Mouse (Mus musculus) cerebellum, postnatal 10 days (tissue): Measurements from ENCODE around the gene Rae1.

ENCODE experiments used
- DNase-seq, 2 experiments: peaks; one replicate each; pipeline ENCODE4 v3.0.0; 2021; ENCODE audit warnings: mixed read lengths in 2 of 2

Rae1 gene

DNA sequence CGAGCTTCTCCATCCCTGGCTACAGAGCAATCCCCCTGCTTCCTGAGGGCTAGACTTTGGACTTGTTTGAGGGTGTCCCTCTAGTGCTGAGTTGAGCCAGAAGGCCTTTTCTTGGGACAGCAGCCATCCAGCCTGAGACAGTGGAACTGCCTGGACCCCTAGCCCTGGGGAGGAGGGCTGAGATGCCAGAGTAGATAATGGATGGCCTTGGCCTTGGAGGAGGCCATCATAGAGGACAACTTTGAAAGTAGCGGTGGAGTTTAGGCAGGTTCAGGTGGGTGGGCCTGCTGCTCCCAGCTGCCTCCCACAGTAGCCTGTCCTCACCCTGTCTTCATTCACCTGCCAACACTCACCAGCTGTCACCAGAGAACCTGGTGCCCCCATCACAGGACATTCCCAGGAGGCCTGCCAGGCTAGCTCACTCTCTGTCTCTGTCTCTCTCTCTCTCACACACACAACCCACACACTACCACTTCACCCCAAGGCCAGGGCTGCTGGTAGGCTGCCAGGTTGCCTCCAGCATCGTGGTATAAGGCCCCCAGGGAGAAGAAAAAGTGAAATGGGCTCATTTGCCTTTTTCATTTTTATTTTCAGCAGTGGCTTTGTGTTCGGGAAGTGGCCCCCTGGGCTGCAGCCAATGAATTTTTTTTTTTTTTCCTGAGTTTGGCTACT, 28.0 kb downstream of the Rae1 start:
- no peak for DNase-seq

GRCm38 (mm10) chr2:173028508-173029031, 28.7 kb downstream of the Rae1 start:
- DNase-seq = no peak

DNA sequence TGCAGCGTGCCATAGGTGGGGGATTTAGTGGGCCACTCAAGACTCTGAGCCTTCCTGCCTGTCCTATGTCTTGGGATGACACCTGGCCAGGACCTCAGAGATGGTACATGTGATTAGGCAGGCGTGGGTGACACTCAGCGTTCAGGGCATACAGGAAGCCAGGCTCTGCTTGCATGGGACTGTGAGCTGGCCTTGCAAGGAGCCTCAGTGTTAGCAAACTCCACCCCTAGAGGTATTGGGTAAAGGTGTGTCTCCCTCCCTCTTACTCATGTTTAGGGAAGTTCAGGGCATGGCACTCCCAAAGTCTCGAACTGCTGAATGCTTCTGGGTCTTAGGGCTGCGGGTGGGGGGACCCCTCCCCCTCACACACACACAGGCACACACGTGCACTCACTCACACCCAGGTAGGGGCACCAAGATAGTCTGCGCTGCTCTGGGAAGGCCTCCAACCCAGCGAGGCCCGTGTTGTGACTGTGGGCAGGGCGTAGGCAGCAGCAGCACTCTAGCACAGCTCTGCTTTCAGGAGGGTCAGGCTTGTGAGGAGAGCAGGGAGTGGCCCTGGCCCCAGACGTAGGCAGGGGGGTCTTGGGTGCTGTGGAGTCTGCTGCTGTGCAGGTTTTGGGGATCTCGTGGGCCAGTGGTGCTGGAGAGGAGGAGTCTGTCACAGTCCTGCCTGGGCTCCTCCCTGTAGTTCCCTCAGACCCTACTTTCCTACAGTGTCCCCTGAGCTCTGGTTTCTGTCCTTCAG, 30.8 kb downstream of the Rae1 start:
- no peak for DNase-seq

- no peak for DNase-seq
These were observed 33.6 kb downstream of the Rae1 start for GRCm38 (mm10) chr2:173033531-173033930.

- no peak for DNase-seq
These were observed 35.1 kb downstream of the Rae1 start for GRCm38 (mm10) chr2:173034998-173035397.

- no peak for DNase-seq
These were observed 35.7 kb downstream of the Rae1 start for GRCm38 (mm10) chr2:173035653-173036052.

GRCm38 (mm10) chr2:173036055-173036454, 36.1 kb downstream of the Rae1 start:
- no peak for DNase-seq

DNA sequence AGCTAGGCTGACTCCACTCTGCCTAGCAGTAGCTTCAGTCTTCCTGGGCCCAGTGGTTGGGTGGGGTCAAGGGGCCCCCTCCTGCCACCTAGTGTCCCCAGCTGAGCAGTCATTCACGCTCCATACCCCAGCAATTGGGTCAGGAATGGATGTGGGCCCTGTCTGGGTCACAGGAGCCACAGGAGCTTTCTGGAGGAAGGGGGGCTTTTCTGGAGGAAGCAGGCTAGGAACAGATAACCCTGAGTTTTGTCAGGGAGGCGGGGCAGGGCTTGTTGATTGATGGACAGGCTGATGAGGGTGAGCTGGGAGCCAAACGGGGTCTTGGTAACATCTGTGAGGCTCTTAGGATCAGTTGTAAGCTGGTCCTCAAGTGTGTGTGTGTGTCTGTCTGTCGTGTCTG, 36.7 kb downstream of the Rae1 start:
- no peak for DNase-seq

DNA sequence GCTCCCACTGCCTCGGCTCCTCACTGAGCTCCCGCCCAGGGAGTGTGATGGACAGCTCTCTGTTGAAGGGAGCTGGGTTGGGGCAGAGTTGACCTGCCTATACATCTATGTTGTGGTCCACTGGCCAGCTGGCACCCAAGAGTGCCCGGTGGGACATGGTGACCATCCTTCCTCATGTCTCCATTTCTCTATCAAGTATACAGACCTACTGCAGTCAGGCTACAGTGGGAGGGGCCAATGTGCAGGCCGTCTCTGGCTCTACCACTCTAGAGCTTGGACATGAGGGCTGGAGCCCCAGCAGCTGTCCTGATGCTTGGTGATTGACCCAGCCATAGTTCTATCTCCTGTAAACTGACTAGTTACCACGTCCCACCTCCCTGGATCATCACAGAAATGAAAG, 37.4 kb downstream of the Rae1 start:
- DNase-seq = no peak

DNA sequence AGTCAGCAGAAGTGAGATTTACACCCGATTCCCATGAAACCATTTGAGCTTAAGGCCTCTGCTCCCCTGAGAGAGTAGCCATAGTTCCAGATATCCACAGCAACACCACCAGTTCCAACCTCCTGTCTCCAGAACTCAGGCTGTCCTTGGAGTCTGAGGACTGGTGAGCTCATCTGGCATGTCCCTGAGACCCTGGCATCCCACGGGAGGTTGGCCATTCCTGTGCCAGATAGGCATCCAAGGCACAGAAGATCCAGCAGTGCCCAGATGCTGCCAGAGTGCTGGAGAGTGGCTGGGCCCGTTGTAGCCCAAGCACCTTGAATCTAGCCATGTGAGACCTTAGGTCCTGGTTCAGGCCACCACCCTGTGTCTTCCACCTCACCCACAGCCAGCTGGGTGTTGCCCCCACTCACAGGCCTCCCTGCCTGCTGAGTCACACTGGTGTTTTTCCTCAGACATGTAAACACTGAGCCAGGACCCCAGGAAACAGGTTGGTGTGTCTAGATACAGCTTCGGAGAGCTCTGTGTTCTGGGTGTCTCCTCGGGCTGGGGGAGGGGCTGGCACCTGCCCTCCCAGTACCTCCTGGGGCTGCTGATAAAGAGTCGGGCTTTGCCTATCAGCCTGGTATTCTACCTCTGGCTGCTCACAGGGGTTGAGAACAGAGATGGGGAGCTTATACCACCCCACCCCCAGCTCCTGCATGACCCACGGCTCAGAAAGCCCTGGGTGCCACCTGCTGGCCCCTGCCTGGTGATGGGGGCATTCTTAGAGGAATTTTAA, 38.1 kb downstream of the Rae1 start:
- no peak for DNase-seq

DNA sequence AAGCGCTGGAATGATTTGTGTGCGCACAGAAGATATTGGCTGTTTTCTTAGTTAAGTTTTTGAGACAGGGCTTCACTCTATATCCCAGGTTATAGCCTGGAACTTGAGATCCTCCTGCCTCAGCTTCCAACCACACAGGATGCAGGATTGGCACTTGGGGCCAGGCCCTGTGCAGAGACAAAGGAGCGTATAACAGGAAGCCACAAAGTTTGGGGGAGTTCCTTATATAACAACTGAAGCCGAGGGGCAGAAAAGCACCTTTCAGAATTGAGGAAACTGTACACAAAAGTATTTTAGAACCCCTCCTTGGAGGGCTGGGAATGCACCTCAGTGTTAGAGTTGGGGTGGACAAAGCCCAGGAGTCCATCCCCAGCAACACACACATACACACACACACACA, 39.1 kb downstream of the Rae1 start:
- no peak for DNase-seq

DNA sequence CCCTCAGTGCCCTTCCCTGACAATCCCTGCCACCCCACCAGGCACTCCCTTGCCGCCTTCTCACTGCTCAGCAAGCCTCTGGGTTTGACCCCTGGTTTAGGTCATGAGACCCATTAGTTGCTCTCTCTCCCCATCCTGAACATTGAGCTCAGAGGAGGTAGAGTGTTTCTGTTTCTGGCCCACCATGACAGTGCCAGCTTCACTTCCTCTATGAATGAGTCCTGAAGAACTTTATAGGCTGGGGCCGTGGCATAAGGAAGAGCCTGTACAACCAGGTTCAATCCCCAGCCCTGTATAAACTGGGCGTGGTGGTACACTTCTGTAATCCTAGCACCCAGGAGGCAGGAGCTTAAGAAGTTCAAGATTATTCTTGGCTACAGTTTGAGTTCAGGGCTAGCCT, 40.9 kb downstream of the Rae1 start:
- DNase-seq = no peak

DNA sequence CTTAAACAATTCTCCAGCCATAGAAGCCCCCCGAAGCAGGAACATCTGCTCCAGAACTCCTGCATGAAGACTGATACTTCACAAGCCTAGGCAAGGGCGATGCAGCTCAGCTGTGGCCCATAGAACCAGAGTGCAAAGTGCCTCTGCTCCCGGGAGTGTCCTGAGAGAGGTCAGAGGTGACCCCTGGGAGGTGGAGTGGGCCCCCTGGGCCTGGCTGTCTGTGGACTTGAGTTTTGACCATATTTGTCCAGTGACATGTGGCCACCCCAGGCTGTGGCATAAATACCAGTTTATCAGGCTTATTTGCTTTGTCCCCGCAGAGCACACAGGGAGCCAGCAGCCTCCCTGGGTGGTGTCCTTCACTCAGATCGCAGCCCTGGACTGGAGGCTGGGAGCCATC, 41.3 kb downstream of the Rae1 start:
- no peak for DNase-seq

DNA sequence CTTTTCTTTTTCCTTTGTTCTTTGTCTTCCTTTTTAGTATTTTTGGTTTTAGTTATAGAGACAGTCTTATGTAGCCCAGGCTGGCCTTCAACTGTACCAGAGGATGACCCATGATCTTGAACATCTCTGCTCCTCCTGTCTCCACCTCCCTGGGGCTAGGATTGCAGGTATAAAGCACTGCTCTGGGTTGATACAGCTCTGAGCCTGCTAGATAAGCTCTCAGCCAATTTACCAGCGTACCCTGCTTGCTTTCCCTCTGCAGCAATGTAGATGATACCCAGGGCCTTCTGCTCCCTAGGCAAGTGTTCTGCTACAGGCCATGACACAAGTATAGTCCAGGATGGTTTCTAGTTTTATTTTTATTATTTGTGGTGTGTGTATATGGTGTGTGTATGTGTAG, 42.0 kb downstream of the Rae1 start:
- no peak for DNase-seq

GRCm38 (mm10) chr2:173042504-173043162, 42.7 kb downstream of the Rae1 start:
- no peak for DNase-seq

GRCm38 (mm10) chr2:173044198-173044970, 44.5 kb downstream of the Rae1 start:
- no peak for DNase-seq

DNA sequence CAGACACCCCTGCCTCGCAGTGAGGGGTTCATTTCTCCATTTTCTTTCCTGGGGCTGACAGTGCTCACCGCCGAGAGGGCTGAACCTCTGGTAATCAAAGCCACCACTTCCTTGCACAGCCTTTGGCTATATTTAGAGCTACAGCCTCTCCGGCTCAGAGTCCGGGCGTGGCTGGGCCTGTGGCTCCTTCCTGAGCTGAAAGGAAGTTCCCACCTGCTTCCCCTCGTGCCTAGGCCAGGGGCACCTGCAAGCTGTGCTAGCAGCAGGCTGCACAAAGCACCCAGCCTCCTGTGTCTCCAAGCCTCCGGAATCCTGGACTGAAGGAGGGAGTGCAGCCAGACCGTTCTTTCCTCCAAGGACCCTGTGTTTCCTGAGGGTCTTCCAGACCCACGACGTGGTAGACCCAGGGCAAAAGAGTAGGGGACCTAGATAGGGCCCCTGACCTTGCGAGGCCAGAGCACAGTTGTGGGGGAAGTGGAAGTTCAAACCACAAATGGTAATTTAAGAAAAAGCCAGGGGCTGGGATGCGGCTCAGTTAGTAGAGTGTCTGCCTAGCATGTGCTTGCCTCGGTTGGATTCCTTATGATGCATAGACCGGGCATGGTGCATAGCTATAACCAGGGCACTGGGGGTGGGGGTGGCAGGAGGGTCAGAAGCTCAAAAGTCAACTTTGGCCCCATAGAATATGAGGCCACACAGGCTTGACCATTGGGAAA, 46.8 kb downstream of the Rae1 start:
- no peak for DNase-seq

DNA sequence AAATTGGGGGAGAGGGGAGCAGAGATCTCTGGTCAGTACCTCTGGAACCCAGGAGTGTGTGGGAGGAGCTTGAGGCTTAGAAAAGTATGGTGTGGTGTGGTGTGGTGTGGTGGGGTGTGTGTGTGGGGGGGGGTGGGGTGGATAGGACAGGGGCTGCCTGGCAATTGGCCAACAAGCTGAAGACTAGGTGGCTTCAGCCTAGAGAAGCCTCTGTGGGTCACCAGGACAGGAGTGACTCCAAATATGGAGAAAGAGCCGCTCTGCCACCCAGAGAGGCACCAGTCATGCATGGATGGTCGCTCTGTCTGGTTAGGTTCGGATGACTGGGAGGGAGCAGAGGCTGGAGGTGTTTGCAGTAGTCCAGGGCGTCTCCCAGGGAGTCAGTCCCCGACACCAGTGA, 47.6 kb downstream of the Rae1 start:
- DNase-seq = no peak

- DNase-seq = no peak
These were observed 48.3 kb downstream of the Rae1 start for GRCm38 (mm10) chr2:173048041-173048745.

DNA sequence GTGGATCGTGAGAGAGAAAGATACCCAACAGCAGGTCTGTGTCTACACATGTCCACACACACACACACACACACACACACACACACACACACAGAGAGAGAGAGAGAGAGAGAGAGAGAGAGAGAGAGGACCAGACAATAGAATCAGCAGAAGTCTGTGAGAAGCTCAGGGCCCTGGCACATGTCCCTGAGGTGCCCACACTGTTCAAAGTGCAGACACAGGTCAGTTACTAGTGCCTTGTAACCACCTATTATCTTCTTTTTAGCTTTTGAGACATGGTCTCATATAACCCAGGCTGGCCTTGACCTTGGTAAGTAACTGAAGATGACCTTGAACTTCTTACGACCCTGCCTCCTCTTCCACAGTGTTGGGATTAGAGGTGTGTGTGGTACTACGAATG, 49.3 kb downstream of the Rae1 start:
- DNase-seq = no peak

GRCm38 (mm10) chr2:173049817-173050216, 49.9 kb downstream of the Rae1 start:
- no peak for DNase-seq
